Mouse (Mus musculus) limb, embryonic 15.5 days (tissue): ENCODE data around the gene Atp8b4. TPM values are rescaled to one million over a fixed set of nuclear protein-coding genes. Genes with fewer than 3 reads are reported as not detected.

Experiments
- ATAC-seq: fragments of 200-750 bp; cut with Nextera tagmentation; 2 replicates; pipeline ENCODE4 v1.8.0; 2017; ENCODE audit warnings: low read depth, moderate TSS enrichment; ENCODE audit not compliant: insufficient number of reproducible peaks, low FRiP score, low TSS enrichment
- H3K27ac ChIP-seq: fragments of 300-500 bp; sonication (generic); 2 replicates; pipeline ENCODE4 v1.5.1; 2015; ENCODE audit warnings: moderate library complexity, mild to moderate bottlenecking, inconsistent platforms
- H3K27me3 ChIP-seq: fragments of 300-500 bp; sonication (generic); 2 replicates; pipeline ENCODE4 v1.6.1; 2015; ENCODE audit warnings: inconsistent platforms
- H3K36me3 ChIP-seq: fragments of 300-500 bp; sonication (generic); 2 replicates; pipeline ENCODE4 v1.6.1; 2015; ENCODE audit warnings: inconsistent platforms
- H3K4me1 ChIP-seq: fragments of 300-500 bp; sonication (generic); 2 replicates; pipeline ENCODE4 v1.6.1; 2015; ENCODE audit warnings: inconsistent platforms
- H3K4me2 ChIP-seq: fragments of 300-500 bp; sonication (generic); 2 replicates; pipeline ENCODE4 v1.6.1; 2015; ENCODE audit warnings: mild to moderate bottlenecking, inconsistent platforms
- H3K4me3 ChIP-seq: fragments of 300-500 bp; sonication (generic); 2 replicates; pipeline ENCODE4 v1.5.1; 2015; ENCODE audit warnings: mild to moderate bottlenecking, inconsistent platforms
- H3K9ac ChIP-seq: fragments of 300-500 bp; sonication (generic); 2 replicates; pipeline ENCODE4 v1.6.1; 2015; ENCODE audit warnings: inconsistent platforms
- H3K9me3 ChIP-seq: fragments of 300-500 bp; sonication (generic); 2 replicates; pipeline ENCODE4 v1.6.1; 2016; ENCODE audit warnings: inconsistent platforms
- WGBS: fragments of 180-500 bp; shearing (Covaris S2); methylation state at CpG from one replicate; pipeline ENCODE4 v1.1.7; 2015; 5-methylcytosine and 5-hydroxymethylcytosine counted together
- polyA plus RNA-seq: library from polyadenylated mRNA; unstranded; fragments of >200 nt; fragmentation: Nextera tagmentation; extraction: Ambion mirVana; gene quantifications from 2 replicates; pipeline ENCODE4 v1.2.1, GENCODE M21; 2015

Gene Atp8b4
- polyA plus RNA-seq, 1 experiment from 2014 or later: 0.77 TPM

GRCm38 (mm10) chr2:126420901-126421300 lies 79.6 kb downstream of the Atp8b4 start:
- Histone ChIP-seq H3K36me3 (no peaks in the 10 kb centered on the region), H3K27ac (no peak overlapping the region), H3K9me3 (no peaks in the 10 kb centered on the region), H3K27me3 (no peaks in the 10 kb centered on the region), H3K9ac (no peak overlapping the region), H3K4me1 (no peaks in the 10 kb centered on the region), H3K4me3 (no peak overlapping the region), H3K4me2 (no peak overlapping the region)
- ATAC-seq: no peak
- 96% methylated on average over 2 of the region's 2 CpGs for WGBS

GRCm38 (mm10) chr2:126418916-126419315 lies 81.6 kb downstream of the Atp8b4 start:
- no peak overlapping the region for H3K4me2 ChIP-seq
- ATAC-seq: no peak
- no peak overlapping the region for H3K4me3 ChIP-seq
- no peak overlapping the region for H3K27ac ChIP-seq
- no peak overlapping the region for H3K9ac ChIP-seq
- no peaks in the 10 kb centered on the region for H3K9me3 ChIP-seq
- 87% methylated on average over 3 of the region's 3 CpGs for WGBS
- no peaks in the 10 kb centered on the region for H3K27me3 ChIP-seq
- no peaks in the 10 kb centered on the region for H3K36me3 ChIP-seq
- no peaks in the 10 kb centered on the region for H3K4me1 ChIP-seq

DNA sequence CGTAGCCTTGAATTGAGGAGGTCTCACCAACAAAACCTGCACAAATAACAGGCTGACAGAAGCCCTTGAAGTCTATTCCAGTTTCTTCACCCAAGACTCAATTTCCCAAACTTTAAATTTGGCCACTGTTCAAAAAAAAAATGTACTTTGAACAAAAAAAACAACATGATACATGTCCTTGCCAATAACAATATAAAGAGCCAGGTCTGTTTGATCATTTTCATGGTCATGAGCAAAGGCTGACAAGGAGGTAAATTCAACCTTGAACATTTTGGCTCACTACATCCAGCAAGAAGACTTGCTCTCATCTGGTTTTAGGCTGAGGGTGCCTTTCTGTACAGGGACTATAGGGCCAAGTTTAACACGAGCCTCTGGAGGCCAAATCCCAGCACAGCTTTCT lies 83.7 kb downstream of the Atp8b4 start:
- Histone ChIP-seq H3K9me3 (no peaks in the 10 kb centered on the region), H3K4me1 (no peaks in the 10 kb centered on the region), H3K27me3 (no peaks in the 10 kb centered on the region), H3K4me2 (no peak overlapping the region), H3K9ac (no peak overlapping the region), H3K27ac (no peak overlapping the region), H3K4me3 (no peak overlapping the region), H3K36me3 (no peaks in the 10 kb centered on the region)
- 52% methylated on average over 2 of the region's 2 CpGs for WGBS
- no peak for ATAC-seq

DNA sequence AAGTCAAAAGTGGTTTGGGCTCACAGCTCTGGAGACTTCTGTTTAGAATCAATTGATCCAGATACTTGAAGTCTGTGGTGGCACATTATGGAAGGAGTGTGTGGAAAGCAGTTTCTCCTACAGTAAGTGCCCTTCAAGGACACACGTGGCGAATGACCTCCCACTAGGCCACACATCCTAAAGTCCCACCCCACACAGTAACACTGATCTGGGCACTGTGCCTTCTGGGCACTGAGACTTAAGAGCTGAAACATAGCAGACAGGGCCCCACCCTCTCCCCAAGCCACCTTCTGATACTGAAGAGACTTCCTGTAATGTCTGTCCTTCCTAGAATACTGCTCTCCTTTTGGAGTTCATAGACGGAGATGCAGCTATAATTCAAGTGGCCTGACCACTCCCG lies 84.5 kb downstream of the Atp8b4 start:
- ATAC-seq: no peak
- H3K4me3 ChIP-seq: no peak overlapping the region
- H3K4me1 ChIP-seq: no peaks in the 10 kb centered on the region
- H3K9ac ChIP-seq: no peak overlapping the region
- no peaks in the 10 kb centered on the region for H3K36me3 ChIP-seq
- H3K9me3 ChIP-seq: no peaks in the 10 kb centered on the region
- no peak overlapping the region for H3K27ac ChIP-seq
- 62% methylated on average over 4 of the region's 4 CpGs for WGBS
- no peaks in the 10 kb centered on the region for H3K27me3 ChIP-seq
- no peak overlapping the region for H3K4me2 ChIP-seq

DNA sequence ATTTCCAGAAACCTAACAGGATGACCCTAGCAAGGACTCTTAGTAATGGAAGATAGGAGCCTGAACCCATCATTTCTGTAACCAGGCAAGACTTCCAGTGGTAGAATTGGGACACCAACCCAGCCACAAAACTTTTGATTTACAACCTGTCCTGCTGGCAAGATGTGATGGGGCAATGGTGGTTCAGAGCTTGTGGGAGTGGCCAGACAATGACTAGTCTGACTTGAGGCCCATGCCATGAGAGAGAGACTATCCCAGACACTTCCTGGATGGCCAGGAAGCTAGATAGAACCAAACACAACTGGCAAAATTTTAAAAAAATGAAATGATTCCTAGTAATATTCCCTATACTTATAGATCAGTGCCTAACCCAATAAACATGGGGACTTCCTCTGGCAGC lies 87.7 kb downstream of the Atp8b4 start:
- Histone ChIP-seq H3K4me2 (no peak overlapping the region), H3K27me3 (no peaks in the 10 kb centered on the region), H3K4me3 (no peak overlapping the region), H3K4me1 (no peaks in the 10 kb centered on the region), H3K9me3 (no peaks in the 10 kb centered on the region), H3K36me3 (no peaks in the 10 kb centered on the region), H3K9ac (no peak overlapping the region), H3K27ac (no peak overlapping the region)
- no peak for ATAC-seq

GRCm38 (mm10) chr2:126399454-126399853 lies 101.0 kb downstream of the Atp8b4 start:
- Histone ChIP-seq H3K4me3 (no peak overlapping the region), H3K27ac (no peak overlapping the region), H3K27me3 (no peaks in the 10 kb centered on the region), H3K4me1 (no peaks in the 10 kb centered on the region), H3K4me2 (no peak overlapping the region), H3K36me3 (no peaks in the 10 kb centered on the region), H3K9ac (no peak overlapping the region), H3K9me3 (no peaks in the 10 kb centered on the region)
- no peak for ATAC-seq
- WGBS: 86% methylated on average over 2 of the region's 2 CpGs

DNA sequence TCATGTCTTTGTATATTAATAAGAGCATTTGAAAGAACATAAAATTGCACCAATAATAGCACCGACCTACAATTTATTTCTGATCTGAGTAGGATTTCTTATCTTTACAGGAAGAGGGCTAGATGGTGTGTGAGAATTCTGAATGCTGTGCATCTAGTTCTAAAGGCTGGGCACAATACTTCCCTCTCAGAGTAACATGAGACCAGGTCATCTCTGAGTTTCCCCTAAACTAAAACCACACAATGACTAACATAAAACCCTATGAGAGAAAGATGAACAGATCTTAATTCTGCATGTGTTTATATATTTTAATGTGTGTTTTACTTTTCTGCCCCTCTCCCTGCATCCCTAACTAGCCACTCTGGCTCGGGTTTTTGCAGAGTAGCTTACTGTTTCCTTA lies 101.5 kb downstream of the Atp8b4 start:
- H3K9me3 ChIP-seq: no peaks in the 10 kb centered on the region
- no peak overlapping the region for H3K27ac ChIP-seq
- H3K27me3 ChIP-seq: no peaks in the 10 kb centered on the region
- H3K36me3 ChIP-seq: no peaks in the 10 kb centered on the region
- no peak for ATAC-seq
- no peak overlapping the region for H3K9ac ChIP-seq
- H3K4me3 ChIP-seq: no peak overlapping the region
- 64% methylated on average over 2 of the region's 2 CpGs for WGBS
- no peaks in the 10 kb centered on the region for H3K4me1 ChIP-seq
- H3K4me2 ChIP-seq: no peak overlapping the region

GRCm38 (mm10) chr2:126398216-126398615 lies 102.3 kb downstream of the Atp8b4 start:
- Histone ChIP-seq H3K27me3 (no peaks in the 10 kb centered on the region), H3K4me2 (no peak overlapping the region)
- 63% methylated on average over 2 of the region's 2 CpGs for WGBS

DNA sequence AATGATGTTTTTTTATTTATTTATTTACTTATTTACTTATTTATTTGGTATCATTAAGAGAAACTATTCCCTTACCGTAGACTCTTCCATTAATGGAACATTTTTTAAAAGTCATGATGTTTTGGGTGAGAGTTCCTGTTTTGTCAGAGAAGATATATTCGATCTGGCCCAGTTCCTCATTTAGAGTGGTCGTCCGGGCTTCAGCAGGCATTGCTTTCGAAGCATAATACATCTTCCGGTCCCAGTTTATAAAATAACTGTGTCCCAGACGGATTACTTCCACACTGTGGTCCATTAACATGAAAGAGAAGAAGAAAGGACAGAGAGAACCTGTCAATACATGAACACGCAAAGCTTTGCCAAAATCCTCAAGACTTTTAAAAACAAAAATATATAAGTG lies 103.0 kb downstream of the Atp8b4 start:
- Histone ChIP-seq H3K27me3 (no peaks in the 10 kb centered on the region), H3K27ac (no peak overlapping the region), H3K36me3 (no peaks in the 10 kb centered on the region), H3K4me1 (no peaks in the 10 kb centered on the region), H3K9me3 (no peaks in the 10 kb centered on the region), H3K4me3 (no peak overlapping the region), H3K4me2 (no peak overlapping the region), H3K9ac (no peak overlapping the region)
- no peak for ATAC-seq
- 78% methylated on average over 8 of the region's 8 CpGs for WGBS

More at GRCm38 (mm10) chr2:126398216-126398615, 102.3 kb downstream of the Atp8b4 start:
- H3K9me3 ChIP-seq: no peaks in the 10 kb centered on the region
- no peak overlapping the region for H3K27ac ChIP-seq
- no peak overlapping the region for H3K9ac ChIP-seq
- H3K4me1 ChIP-seq: no peaks in the 10 kb centered on the region
- ATAC-seq: no peak
- no peaks in the 10 kb centered on the region for H3K36me3 ChIP-seq
- no peak overlapping the region for H3K4me3 ChIP-seq

DNA sequence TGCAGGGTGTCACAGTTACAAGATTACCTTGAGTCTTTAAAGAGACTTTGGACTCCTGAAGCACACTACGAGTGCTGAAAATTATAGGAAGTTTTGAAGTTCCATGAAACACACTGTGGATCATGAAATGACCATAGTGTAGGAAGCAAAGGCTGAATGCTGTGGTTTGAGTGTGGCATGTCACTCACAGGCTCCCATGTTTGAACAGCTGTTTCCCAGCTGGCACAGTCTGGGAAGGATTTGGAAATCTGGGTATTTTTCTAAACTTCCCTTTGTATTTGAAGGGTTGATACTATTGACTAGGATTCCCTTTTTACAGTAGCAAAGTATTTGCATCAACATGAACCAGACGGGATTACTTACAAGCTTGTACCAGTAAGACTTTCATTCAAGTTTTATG lies 105.5 kb downstream of the Atp8b4 start:
- H3K27me3 ChIP-seq: no peaks in the 10 kb centered on the region
- no peak overlapping the region for H3K4me3 ChIP-seq
- H3K36me3 ChIP-seq: no peaks in the 10 kb centered on the region
- H3K9ac ChIP-seq: no peak overlapping the region
- H3K27ac ChIP-seq: no peak overlapping the region
- no peak for ATAC-seq
- WGBS: 72% methylated on average over 2 of the region's 2 CpGs
- no peak overlapping the region for H3K4me2 ChIP-seq
- H3K9me3 ChIP-seq: no peaks in the 10 kb centered on the region
- H3K4me1 ChIP-seq: no peaks in the 10 kb centered on the region

DNA sequence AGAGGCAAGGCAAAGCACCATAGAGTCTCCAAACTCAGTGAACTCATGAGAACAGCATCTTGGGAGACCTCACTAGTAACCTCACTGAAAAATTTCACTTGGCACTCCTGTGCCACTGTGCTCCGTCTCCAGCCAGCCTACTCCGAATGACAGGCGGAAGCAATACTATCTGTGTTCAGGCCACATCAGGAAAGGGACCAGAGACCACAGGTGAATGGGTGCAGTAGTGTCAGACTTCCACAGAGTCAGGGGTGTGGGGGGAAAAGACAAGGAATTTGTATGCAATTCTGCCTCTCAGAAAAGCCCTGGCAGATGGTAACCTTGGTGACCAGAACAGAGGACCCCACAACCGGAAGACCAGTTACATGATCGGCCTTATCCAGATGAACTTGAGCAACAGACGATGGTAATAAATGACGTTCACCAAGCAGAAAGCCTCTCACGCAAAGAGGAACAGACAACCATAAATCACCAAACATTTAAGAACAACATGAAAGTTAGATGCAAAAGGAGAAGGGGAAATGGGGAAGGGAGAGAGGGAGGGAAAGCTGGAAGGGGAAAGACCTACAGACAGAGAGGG lies 112.9 kb downstream of the Atp8b4 start:
- Histone ChIP-seq H3K4me3 (no peak overlapping the region), H3K4me2 (no peak overlapping the region), H3K9me3 (no peaks in the 10 kb centered on the region), H3K9ac (no peak overlapping the region), H3K4me1 (no peaks in the 10 kb centered on the region), H3K27ac (no peak overlapping the region), H3K36me3 (no peaks in the 10 kb centered on the region), H3K27me3 (no peaks in the 10 kb centered on the region)
- ATAC-seq: no peak
- WGBS: 64% methylated on average over 8 of the region's 8 CpGs

DNA sequence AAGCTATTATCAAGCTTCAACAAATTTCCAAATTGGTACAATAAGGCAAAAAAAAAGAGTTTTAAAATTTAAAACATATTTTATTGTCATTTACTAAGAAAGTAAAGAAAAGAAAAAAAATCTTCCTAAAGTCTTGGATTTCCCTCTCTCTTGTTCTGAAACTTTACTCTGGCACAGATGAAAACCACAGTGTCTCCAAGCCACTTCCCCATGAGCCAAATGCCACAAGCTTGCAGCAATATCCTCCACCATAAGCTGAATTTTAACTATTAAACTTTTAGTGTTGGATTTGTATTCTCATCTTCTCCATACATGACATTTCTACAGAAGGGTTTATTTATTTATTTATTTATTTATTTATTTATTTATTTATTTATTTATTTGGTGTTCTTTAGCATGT lies 114.4 kb downstream of the Atp8b4 start:
- ATAC-seq: no peak
- Histone ChIP-seq H3K36me3 (no peaks in the 10 kb centered on the region), H3K9me3 (no peaks in the 10 kb centered on the region), H3K27me3 (no peaks in the 10 kb centered on the region), H3K27ac (no peak overlapping the region), H3K4me1 (no peaks in the 10 kb centered on the region), H3K4me2 (no peak overlapping the region), H3K9ac (no peak overlapping the region), H3K4me3 (no peak overlapping the region)

- H3K4me1 ChIP-seq: no peaks in the 10 kb centered on the region
- H3K9ac ChIP-seq: no peak overlapping the region
- H3K4me3 ChIP-seq: no peak overlapping the region
- no peaks in the 10 kb centered on the region for H3K27me3 ChIP-seq
- no peak overlapping the region for H3K4me2 ChIP-seq
- H3K9me3 ChIP-seq: no peaks in the 10 kb centered on the region
- 55% methylated on average over 5 of the region's 5 CpGs for WGBS
- ATAC-seq: no peak
- H3K27ac ChIP-seq: no peak overlapping the region
- H3K36me3 ChIP-seq: no peaks in the 10 kb centered on the region
Measured at GRCm38 (mm10) chr2:126380300-126380699, 120.2 kb downstream of the Atp8b4 start.
